Mouse (Mus musculus): ENCODE measurements around the gene Eras. TPM values are rescaled to one million over a fixed set of nuclear protein-coding genes. Genes with fewer than 3 reads are reported as not detected.

Gene Eras
- total and polyA plus RNA-seq, 2 experiments from 2014 or later = not detected

DNA sequence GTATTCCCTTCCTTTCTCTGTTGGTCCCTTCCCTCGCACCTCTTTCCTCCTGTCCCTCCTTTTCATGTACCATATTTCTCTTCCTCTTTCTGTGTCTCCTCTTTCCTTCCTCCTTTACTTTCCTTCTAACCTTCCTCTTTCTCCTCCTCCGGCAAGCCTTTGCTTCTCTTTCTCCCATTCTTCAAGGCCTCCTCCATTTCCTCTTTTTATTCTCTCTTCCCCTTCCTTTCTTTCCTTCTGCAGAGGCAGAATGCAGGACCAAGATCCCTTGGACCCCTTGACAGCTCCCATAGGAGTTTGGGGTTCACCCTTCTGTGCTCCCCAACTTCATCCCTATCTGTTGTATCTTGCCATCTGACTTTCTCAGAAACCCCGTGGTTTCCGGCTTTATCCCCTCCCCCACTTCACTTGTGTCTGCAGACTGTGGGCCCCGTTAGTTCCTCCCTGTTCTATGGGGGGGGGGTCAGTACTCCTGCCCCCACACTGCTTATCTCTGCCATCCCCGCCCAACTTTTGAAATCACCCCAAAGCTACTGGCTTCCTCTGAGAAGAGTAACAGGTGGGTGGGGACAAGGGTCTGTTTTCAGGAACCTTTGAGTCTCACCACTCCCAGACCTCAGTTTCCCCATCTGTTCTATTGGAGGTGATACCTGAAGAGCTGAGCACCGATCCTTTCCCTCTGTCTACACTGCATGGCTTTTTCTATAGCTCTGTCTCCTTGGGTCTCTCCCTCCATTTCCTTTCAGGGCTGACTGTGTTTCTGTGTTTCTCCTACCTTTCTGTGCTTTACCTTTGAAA lies 35.6 kb upstream of the Eras start:
- 81% methylated on average over 7 of the region's 7 CpGs for WGBS
- Histone ChIP-seq H3K27ac (ENCODE audit: low read depth, low read length) (no peak overlapping the region), H3K27me3 (ENCODE audit: insufficient read depth, low read length) (no peaks in the 10 kb centered on the region), H3K4me1 (ENCODE audit: insufficient read depth) (no peaks in the 10 kb centered on the region), H3K9me3 (ENCODE audit: low read length) (no peaks in the 10 kb centered on the region), H3K9ac (no peak overlapping the region), H3K4me3 (ENCODE audit: low read depth, low read length) (no peak overlapping the region), H3K36me3 (ENCODE audit: insufficient read depth) (no peaks in the 10 kb centered on the region), H3K4me2 (ENCODE audit: low read depth) (no peak overlapping the region)
- no peak for TF ChIP-seq CTCF (IDR thresholded peaks at IDR 0.05; ENCODE audit: low read depth)
- DNase-seq = no peak
- no peak for ATAC-seq

DNA sequence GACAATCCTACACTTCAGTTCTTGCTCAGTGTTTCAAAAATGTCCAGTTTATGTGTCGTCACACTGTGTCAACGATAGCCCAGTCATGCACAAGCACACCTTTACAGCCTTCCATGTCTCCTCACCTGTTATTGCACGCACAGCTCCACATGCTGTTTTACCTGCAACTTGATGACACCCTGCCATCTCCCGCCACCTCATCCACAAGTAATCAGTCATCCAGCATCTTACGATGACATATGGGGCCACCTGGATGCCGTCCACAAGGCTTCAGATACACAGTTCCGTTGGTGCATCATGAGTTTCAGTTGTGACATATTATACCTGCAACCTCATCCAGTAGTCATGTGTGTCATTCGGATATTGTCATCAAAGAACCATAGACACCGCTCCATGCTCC lies 30.5 kb upstream of the Eras start:
- H3K27me3 ChIP-seq (ENCODE audit: insufficient read depth, low read length) = no peaks in the 10 kb centered on the region
- no peaks in the 10 kb centered on the region for H3K9me3 ChIP-seq (ENCODE audit: low read length)
- no peak overlapping the region for H3K4me3 ChIP-seq (ENCODE audit: low read depth, low read length)
- WGBS = 92% methylated on average over 9 of the region's 9 CpGs
- H3K36me3 ChIP-seq (ENCODE audit: insufficient read depth) = no peaks in the 10 kb centered on the region
- H3K4me2 ChIP-seq (ENCODE audit: low read depth) = no peak overlapping the region
- H3K27ac ChIP-seq (ENCODE audit: low read depth, low read length) = no peak overlapping the region
- ATAC-seq = no peak
- no peaks in the 10 kb centered on the region for H3K4me1 ChIP-seq (ENCODE audit: insufficient read depth)
- TF ChIP-seq CTCF (IDR thresholded peaks at IDR 0.05; ENCODE audit: low read depth) = no peak
- no peak overlapping the region for H3K9ac ChIP-seq
- DNase-seq = no peak

DNA sequence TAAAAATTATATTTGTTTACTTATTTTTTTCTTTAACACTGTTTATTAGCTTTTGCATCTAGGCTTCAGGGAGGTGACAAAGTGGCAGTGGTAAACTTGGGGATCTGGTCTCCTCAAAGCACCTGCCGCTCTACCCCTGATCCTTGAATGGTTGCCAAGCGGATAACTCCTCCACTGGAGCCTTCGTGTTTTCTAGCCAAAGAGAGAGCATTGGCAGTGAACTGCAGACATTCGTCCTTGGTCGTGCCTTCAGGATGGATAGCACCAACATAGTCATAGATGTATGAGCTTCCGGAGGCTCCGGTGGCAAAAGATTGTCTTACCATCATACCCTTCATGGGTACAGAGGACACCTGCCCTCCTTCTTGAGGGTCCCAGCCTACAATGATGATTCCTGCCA lies 21.7 kb upstream of the Eras start:
- Histone ChIP-seq H3K9ac (no peak overlapping the region), H3K4me2 (ENCODE audit: low read depth) (no peak overlapping the region), H3K9me3 (ENCODE audit: low read length) (no peaks in the 10 kb centered on the region), H3K27me3 (ENCODE audit: insufficient read depth, low read length) (no peaks in the 10 kb centered on the region), H3K27ac (ENCODE audit: low read depth, low read length) (no peak overlapping the region), H3K36me3 (ENCODE audit: insufficient read depth) (no peaks in the 10 kb centered on the region), H3K4me3 (ENCODE audit: low read depth, low read length) (no peak overlapping the region), H3K4me1 (ENCODE audit: insufficient read depth) (no peaks in the 10 kb centered on the region)
- no peak for TF ChIP-seq CTCF (IDR thresholded peaks at IDR 0.05; ENCODE audit: low read depth)
- DNase-seq (no peak), ATAC-seq (no peak)
- WGBS = 87% methylated on average over 7 of the region's 7 CpGs

DNA sequence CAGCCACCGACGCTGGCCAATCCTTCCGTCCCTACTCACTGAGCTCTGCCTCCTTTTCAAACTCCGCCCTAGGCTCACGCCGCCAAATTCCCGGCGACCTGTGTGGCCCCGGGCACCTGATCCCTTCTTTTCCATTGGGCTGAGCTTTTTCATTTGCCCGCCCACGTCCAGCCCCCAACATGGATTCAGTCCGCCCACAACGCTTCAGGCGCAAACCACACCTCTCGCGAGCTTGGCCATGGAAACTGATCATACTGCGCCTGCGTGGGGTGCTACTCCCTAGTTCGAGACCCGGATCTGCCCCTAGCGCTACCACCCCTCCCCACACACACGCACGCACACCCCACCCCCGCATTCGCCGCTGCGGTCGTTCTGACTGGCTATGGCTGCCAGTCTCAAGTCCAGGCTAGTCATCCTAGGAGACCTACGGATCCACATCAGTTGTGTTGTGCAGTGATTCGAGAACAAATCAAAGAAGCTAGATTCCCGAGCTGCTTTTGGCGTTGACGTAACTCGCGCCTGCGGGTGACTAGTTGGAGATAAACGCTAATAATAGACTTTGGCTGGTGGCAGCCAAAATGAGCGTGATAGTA lies 19.6 kb upstream of the Eras start:
- DNase-seq (peak; percentile 95), ATAC-seq (peak; percentile 98)
- Histone ChIP-seq H3K36me3 (ENCODE audit: insufficient read depth) (no peaks in the 10 kb centered on the region), H3K9ac (peak overlapping the region; percentile 53), H3K9me3 (ENCODE audit: low read length) (no peaks in the 10 kb centered on the region), H3K27me3 (ENCODE audit: insufficient read depth, low read length) (no peaks in the 10 kb centered on the region), H3K4me2 (ENCODE audit: low read depth) (peak overlapping the region; percentile 42), H3K4me1 (ENCODE audit: insufficient read depth) (no peaks in the 10 kb centered on the region), H3K27ac (ENCODE audit: low read depth, low read length) (peak overlapping the region; percentile 72), H3K4me3 (ENCODE audit: low read depth, low read length) (peak overlapping the region; percentile 48)
- no peak for TF ChIP-seq CTCF (IDR thresholded peaks at IDR 0.05; ENCODE audit: low read depth)
- WGBS = 22% methylated on average over 38 of the region's 38 CpGs

DNA sequence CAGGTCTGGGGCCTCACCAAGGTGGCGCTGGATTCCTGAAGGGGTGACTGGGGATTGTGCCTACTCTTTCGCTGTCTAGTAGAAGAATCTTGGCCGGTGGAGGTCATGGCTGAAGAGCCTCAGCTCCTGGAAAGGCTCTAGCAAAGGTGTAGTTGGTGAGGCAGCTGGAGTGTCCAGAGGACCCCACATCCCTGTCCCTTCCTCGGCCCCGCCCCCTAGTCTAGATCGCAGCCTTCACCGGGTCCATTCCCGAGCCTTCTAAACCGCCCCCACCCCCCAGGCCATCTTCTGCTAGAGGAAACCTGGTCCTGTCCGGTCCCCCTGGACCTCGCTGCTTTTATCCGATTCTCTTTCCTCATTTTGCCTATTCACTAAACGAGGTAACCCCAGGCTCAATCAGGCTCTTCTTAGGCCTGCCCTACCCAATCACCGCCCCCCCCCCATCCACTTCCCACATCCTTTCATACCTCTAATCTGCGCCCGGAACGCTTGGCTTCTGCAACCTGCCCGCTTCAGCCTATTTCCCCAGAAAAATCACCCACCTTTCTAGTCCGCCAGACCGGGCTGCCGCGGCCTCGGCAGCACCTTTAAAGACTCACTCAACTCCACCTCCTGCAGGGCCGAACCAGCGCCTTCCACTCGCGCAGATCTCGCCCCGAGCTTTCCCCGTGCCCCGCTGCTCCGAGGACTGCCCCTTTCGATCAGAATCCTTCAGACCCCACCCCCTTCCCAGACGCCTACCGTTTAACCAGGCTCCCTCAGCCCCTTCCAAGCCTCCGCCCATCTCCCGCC lies 18.9 kb upstream of the Eras start, which contains the start of gene Hdac6:
Gene Hdac6, minus strand, starts transcription at position 782 of the 792 bp plus-strand sequence.
- ATAC-seq (peak; percentile 21), DNase-seq (no peak)

DNA sequence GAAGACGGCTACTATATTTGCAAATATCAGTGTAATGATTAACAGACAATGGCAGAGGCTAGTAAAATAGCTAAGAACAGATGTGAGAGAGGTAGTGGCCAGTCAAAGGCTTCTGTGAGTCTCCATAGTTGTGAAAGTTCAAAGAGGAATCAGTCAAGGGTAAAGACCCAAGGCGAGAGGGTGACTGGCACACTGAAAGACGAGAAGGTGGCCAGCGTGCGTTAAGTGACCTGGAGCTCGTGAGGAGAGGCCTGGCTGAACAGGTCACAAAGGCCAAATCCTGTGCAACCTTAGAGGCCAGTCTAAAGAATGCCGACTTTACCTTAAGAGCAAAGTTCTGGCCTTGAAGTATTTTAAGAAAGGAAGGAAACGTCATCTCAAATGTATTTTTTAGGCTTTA lies 17.2 kb upstream of the Eras start:
- H3K9me3 ChIP-seq (ENCODE audit: low read length) = no peaks in the 10 kb centered on the region
- H3K27me3 ChIP-seq (ENCODE audit: insufficient read depth, low read length) = no peaks in the 10 kb centered on the region
- H3K4me3 ChIP-seq (ENCODE audit: low read depth, low read length) = no peak overlapping the region
- WGBS = 81% methylated on average over 8 of the region's 8 CpGs
- H3K9ac ChIP-seq = no peak overlapping the region
- H3K36me3 ChIP-seq (ENCODE audit: insufficient read depth) = no peaks in the 10 kb centered on the region
- TF ChIP-seq CTCF (IDR thresholded peaks at IDR 0.05; ENCODE audit: low read depth) = no peak
- H3K4me1 ChIP-seq (ENCODE audit: insufficient read depth) = no peaks in the 10 kb centered on the region
- H3K4me2 ChIP-seq (ENCODE audit: low read depth) = no peak overlapping the region
- no peak overlapping the region for H3K27ac ChIP-seq (ENCODE audit: low read depth, low read length)
- DNase-seq (no peak), ATAC-seq (no peak)

More for the DNA sequence above, 18.9 kb upstream of the Eras start, which contains the start of gene Hdac6:
- Histone ChIP-seq H3K27ac (ENCODE audit: low read depth, low read length) (peak within 1 kb of the TSS; percentile 72), H3K9me3 (ENCODE audit: low read length) (no peaks in the 10 kb centered on the region), H3K36me3 (ENCODE audit: insufficient read depth) (no peaks in the 10 kb centered on the region), H3K27me3 (ENCODE audit: insufficient read depth, low read length) (no peaks in the 10 kb centered on the region), H3K4me2 (ENCODE audit: low read depth) (peak within 1 kb of the TSS; percentile 57), H3K4me1 (ENCODE audit: insufficient read depth) (no peaks in the 10 kb centered on the region), H3K4me3 (ENCODE audit: low read depth, low read length) (peak within 1 kb of the TSS; percentile 48), H3K9ac (peak within 1 kb of the TSS; percentile 53)
- no peak for TF ChIP-seq CTCF (IDR thresholded peaks at IDR 0.05; ENCODE audit: low read depth)
- 26% methylated on average over 37 of the region's 37 CpGs for WGBS

Data from forebrain, postnatal 0 days (tissue).